Mouse (Mus musculus): ENCODE data around the gene Btbd9.

- TF ChIP-seq CTCF (IDR thresholded peaks at IDR 0.05; ENCODE audit: control insufficient read depth, insufficient read depth, low read length), result no peak
- TF ChIP-seq POLR2A (IDR thresholded peaks at IDR 0.05; ENCODE audit: borderline replicate concordance, control insufficient read depth, low read depth, low read length), result no peak
Measured at GRCm38 (mm10) chr17:30470286-30470685, 106.0 kb downstream of the Btbd9 start.
